Mouse (Mus musculus) urinary bladder, postnatal 14 days (tissue): ENCODE measurements around the gene Calhm5.

ENCODE experiments used
- DNase-seq: peaks from one replicate; pipeline ENCODE4 v3.0.0; 2021; ENCODE audit warnings: low spot score

Gene Calhm5

DNA sequence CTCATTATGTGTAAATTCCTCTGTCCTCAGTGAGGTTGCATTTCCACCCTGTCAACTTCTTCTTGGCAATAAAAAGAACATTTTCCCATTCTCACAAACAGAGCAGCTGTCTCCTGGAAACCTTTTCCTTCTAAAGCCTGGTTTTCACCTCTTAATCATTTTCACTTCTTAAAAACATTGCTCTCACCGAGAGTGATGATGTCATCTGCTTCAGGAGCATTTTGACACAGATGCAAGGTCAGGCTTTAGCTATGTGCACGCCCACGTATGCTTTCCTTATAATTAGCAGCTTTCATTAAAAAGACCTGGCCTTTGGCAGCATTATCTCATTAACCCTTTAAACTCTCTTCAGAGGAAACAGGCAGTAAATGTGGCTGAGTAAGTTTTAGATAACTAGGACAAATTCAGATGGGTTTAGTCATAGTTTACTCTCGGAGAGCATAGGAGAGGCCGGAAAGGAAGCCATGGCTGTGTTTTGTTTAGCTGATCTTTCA lies 25.3 kb downstream of the Calhm5 start:
- no peak for DNase-seq

- no peak for DNase-seq
Observed at GRCm38 (mm10) chr10:34069606-34070005, 26.7 kb downstream of the Calhm5 start.

GRCm38 (mm10) chr10:34066591-34066990 lies 29.7 kb downstream of the Calhm5 start:
- no peak for DNase-seq

DNA sequence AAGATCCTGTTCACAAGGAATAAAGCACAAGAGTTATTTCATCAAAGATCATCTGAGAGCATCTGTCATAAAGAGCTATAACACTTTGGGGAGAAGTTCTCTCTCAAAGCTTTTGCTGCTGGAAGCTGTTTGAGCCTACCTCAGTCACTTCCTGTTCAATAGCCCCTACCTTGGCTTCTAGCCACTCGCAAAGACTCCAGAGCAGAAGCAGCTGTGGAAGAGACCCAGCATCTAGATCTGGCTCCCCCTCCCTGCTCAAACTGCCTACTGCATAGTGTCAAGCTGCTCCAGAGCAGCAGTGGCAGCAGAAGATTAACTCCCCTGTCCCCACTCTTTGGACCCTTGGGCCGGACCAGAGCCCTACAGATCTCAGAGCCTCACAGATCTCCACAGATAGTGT lies 42.3 kb downstream of the Calhm5 start:
- DNase-seq, result no peak

GRCm38 (mm10) chr10:34044210-34044609 lies 52.1 kb downstream of the Calhm5 start, which contains the start of gene Calhm4:
TSS of gene Calhm4 (minus strand) at chr10:34044310.
- no peak for DNase-seq
